Mouse (Mus musculus) ES-Bruce4 (cell line): Measurements from ENCODE around the gene Dpf3.

Source experiments
- CTCF ChIP-seq: IDR thresholded peaks from one replicate; pipeline ENCODE4 v1.8.1; 2011; ENCODE audit warnings: low read depth, low read length
- EP300 ChIP-seq: IDR thresholded peaks from 2 replicates; pipeline ENCODE4 v1.6.1; 2011; ENCODE audit warnings: low read depth, low read length; ENCODE audit not compliant: insufficient read depth
- POLR2A ChIP-seq: IDR thresholded peaks from one replicate; pipeline ENCODE4 v1.8.1; 2011; ENCODE audit warnings: low read length; ENCODE audit not compliant: insufficient read depth

GRCm38 (mm10) chr12:83370221-83370620, 117.3 kb downstream of the Dpf3 start:
- no peak for TF ChIP-seq CTCF
- TF ChIP-seq POLR2A: no peak
- no peak for TF ChIP-seq EP300
